Mouse (Mus musculus): ENCODE results near the gene Gnai2. TPM values are rescaled to one million over a fixed set of nuclear protein-coding genes. Genes with fewer than 3 reads are reported as not detected.
"Not testable (repeated sequence)": the region's sequence is repeated elsewhere in the genome, so short reads cannot be mapped to it uniquely, and the experiment has no call there.

The Gnai2 gene
- total RNA-seq, 2 experiments from 2014 or later = 462 to 469 TPM

- DNase-seq = peak; percentile 42
Observed at GRCm38 (mm10) chr9:107567702-107568319, 67.4 kb downstream of the Gnai2 start, which contains the start of gene Hyal2. Gene Hyal2, plus strand, starts transcription at chr9:107567945.

GRCm38 (mm10) chr9:107566855-107567254 is 68.3 kb downstream of the Gnai2 start:
- DNase-seq = peak; percentile 60

- DNase-seq = peak; percentile 92
Observed at GRCm38 (mm10) chr9:107566041-107566709, 69.0 kb downstream of the Gnai2 start.

GRCm38 (mm10) chr9:107565556-107565955 is 69.6 kb downstream of the Gnai2 start:
- not testable (repeated sequence) for DNase-seq

Other genes with a start within 250 kb of the Gnai2 start
- gene Cacna2d2, start 235.8 kb downstream of the Gnai2 start, total RNA-seq (2021) = 10 to 100 TPM; 21.2 to 23.1 TPM
- 10 to 100 TPM; 22.1 to 22.8 TPM for gene Tmem115, start 101.4 kb downstream of the Gnai2 start, total RNA-seq (2021)
- 1 to 10 TPM; 6.6 to 7.2 TPM for gene Cyb561d2, start 93.2 kb downstream of the Gnai2 start, total RNA-seq (2021)
- gene Nprl2, start 93.1 kb downstream of the Gnai2 start, total RNA-seq (2021) = 10 to 100 TPM; 12.0 TPM
- gene Zmynd10, start 88.1 kb downstream of the Gnai2 start, total RNA-seq (2021) = under 1 TPM; 0.26 to 0.32 TPM
- gene Rassf1, start 83.8 kb downstream of the Gnai2 start, total RNA-seq (2021) = 10 to 100 TPM; 38.8 to 39.4 TPM
- gene Tusc2, start 72.1 kb downstream of the Gnai2 start, total RNA-seq (2021) = 10 to 100 TPM; 22.3 to 24.0 TPM
- gene Hyal2, start 67.4 kb downstream of the Gnai2 start, total RNA-seq (2021) = 10 to 100 TPM; 43.4 to 49.7 TPM
- 1 to 10 TPM; 3.4 to 4.7 TPM for gene Hyal1, start 58.4 kb downstream of the Gnai2 start, total RNA-seq (2021)
- gene Naa80, start 56.5 kb downstream of the Gnai2 start, total RNA-seq (2021) = 10 to 100 TPM; 12.2 to 12.4 TPM
- 1 to 10 TPM in 1 of 2 experiments, under 1 TPM in 1; 0.74 to 1.1 TPM for gene Hyal3, start 54.5 kb downstream of the Gnai2 start, total RNA-seq (2021)
- gene Ifrd2, start 47.7 kb downstream of the Gnai2 start, total RNA-seq (2021) = 10 to 100 TPM; 41.6 to 44.4 TPM
- gene Sema3b, start 26.1 kb downstream of the Gnai2 start, total RNA-seq (2021) = 10 to 100 TPM; 16.2 to 18.8 TPM
- 1 to 10 TPM; 8.0 to 8.1 TPM for gene Slc38a3, start 34.2 kb upstream of the Gnai2 start, total RNA-seq (2021)
- not detected for gene Gnat1, start 44.3 kb upstream of the Gnai2 start, total RNA-seq (2021)
- 10 to 100 TPM; 18.7 to 20.9 TPM for gene Sema3f, start 75.1 kb upstream of the Gnai2 start, total RNA-seq (2021)
- 10 to 100 TPM; 65.4 to 73.1 TPM for gene Rbm5, start 135.6 kb upstream of the Gnai2 start, total RNA-seq (2021)
- gene Rbm6, start 237.9 kb upstream of the Gnai2 start, total RNA-seq (2021) = 10 to 100 TPM; 40.3 to 40.6 TPM

All from heart, postnatal 4 days (tissue).